Mouse (Mus musculus): Measurements from ENCODE around the gene Saa4.

GRCm38 (mm10) chr7:46745816-46746215 is 13.4 kb upstream of the Saa4 start:
- TF ChIP-seq EP300 (optimal IDR thresholded peaks at IDR 0.05), result no peak
- no peak for TF ChIP-seq CTCF (IDR thresholded peaks at IDR 0.05; ENCODE audit: low read depth)
